Mouse (Mus musculus) layer of hippocampus, adult 11-12 months (tissue): Measurements from ENCODE around the gene Olfr767.
"Not testable (repeated sequence)": the region's sequence is repeated elsewhere in the genome, so short reads cannot be mapped to it uniquely, and the experiment has no call there.

Experiments used
- DNase-seq: peaks from one replicate; pipeline ENCODE4 v3.0.0; 2022; ENCODE audit warnings: low spot score

The Olfr767 gene

DNA sequence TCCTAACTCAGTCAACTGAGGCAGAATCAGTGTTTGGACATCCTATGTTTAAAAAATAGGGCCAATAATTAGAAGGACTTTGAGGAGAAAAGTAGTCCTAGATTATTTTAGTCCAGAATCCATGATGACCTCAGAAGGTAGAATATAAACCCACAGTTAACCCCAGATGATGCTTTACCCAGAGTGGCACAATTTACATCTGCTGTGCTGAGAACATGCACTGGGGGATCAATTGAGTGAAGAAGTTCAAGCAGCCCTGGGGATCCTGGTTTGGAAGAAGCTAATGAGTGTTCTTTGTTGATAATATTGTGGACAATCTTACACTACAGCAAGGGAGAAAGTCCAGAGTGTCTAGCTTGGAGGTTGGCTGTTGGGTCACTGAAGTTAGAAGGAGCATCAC, at the start of gene Olfr767:
Gene Olfr767 (minus strand): TSS at position 101 of the 400 bp plus-strand sequence.
- not testable (repeated sequence) for DNase-seq

GRCm38 (mm10) chr10:129117761-129118160, 35.1 kb upstream of the Olfr767 start, which contains the start of gene Olfr769:
Olfr769 (minus strand) TSS chr10:129117861.
- DNase-seq = no peak

DNA sequence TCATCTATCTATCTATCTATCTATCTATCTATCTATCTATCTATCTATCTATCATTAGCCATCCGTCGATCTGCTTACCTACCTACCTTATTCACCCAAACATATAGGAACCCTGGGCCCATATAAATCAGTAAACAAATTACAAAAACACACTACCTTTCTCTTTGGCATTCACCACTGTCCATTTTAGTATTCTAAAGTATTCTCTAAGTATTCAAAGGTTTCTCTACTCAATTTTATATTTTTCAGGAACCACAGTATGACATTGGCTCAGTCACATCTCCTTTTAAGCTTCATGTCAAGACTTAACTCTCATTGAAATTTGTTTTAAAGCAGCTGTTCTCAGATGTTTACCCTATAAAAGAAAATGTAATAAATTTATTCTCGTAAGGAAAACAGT, 32.4 kb upstream of the Olfr767 start:
- no peak for DNase-seq

GRCm38 (mm10) chr10:129101231-129101630, 18.5 kb upstream of the Olfr767 start:
- DNase-seq = no peak

- no peak for DNase-seq
Measured at GRCm38 (mm10) chr10:129099275-129099674, 16.6 kb upstream of the Olfr767 start, which contains the start of gene Olfr768. Olfr768 (minus strand) TSS chr10:129099375.

DNA sequence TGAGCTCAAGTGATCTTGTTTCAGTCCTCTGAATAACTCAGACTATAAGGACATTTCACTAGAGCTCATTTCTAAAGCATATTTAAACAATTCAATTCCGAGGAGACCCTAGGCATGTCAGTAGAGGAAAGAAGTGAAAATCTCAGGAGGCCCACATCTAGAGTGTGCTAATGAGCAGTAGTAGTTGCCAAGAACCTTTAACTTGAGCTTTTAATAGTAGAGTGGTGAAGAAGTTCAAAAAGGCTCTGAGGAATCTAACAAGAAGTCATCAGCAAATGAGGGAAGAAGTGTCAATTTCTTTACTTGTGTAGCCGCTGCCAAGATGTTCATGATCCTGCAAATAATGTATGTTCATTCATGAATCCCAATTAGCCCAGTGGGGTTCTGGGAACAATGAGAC, 13.8 kb downstream of the Olfr767 start, which contains the start of gene Olfr766-ps1:
Gene Olfr766-ps1 (minus strand): TSS at position 101 of the 400 bp plus-strand sequence.
- DNase-seq = no peak

DNA sequence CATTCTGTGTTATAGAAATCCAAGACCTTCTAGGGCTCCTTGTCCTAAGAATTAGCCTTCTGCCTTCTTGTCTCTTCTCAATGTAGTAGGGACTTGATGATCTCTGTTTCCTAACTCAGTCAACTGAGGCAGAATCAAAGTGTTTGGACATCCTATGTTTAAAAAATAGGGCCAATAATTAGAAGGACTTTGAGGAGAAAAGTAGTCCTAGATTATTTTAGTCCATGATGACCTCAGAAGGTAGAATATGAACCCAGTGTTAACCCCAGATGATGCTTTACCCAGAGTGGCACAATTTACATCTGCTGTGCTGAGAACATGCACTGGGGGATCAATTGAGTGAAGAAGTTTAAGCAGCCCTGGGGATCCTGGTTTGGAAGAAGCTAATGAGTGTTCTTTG, 32.8 kb downstream of the Olfr767 start, which contains the start of gene Olfr765:
Gene Olfr765 (minus strand): TSS at position 101 of the 400 bp plus-strand sequence.
- DNase-seq = not testable (repeated sequence)

GRCm38 (mm10) chr10:129039796-129040195, 42.9 kb downstream of the Olfr767 start, which contains the start of gene Olfr764-ps1:
Olfr764-ps1 (minus strand) TSS chr10:129039896.
- no peak for DNase-seq

GRCm38 (mm10) chr10:129028343-129028742, 54.4 kb downstream of the Olfr767 start:
- DNase-seq = no peak

GRCm38 (mm10) chr10:129026018-129026662, 56.6 kb downstream of the Olfr767 start:
- peak; percentile 35 for DNase-seq
